Mouse (Mus musculus): ENCODE measurements at regions not wholly inside any gene's neighbourhood (a gene's known extent, or its start where the extent isn't known, plus 50 kb on each side); places are given as distances from the start of the nearest gene placed in this dataset.

DNA sequence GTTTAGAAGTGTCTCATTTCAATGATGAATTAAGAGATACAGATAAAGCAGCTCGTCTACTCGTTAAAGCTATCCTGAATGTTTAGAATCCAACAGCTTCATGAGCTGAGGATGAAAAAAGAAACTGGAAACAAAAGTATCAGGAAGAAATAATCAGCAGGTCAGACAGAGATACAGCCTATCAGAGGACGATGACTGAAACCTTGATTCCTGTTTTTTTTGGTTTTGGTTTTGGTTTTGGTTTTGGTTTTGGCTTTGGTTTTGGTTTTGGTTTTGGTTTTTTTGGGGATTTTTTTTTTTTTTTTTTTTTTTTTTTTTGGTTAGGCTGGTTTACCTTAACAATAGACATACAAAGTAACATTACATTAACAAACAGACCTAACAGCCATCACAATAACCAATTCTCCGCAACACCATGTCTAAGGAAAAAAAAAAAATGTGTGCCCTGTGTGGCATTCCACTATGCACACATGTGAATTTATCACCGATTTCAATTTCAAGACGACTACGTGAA is 66.9 kb upstream of the Pdha2 start:
- ATAC-seq (ENCODE audit: insufficient number of reproducible peaks, low FRiP score, low TSS enrichment), result no peak

DNA sequence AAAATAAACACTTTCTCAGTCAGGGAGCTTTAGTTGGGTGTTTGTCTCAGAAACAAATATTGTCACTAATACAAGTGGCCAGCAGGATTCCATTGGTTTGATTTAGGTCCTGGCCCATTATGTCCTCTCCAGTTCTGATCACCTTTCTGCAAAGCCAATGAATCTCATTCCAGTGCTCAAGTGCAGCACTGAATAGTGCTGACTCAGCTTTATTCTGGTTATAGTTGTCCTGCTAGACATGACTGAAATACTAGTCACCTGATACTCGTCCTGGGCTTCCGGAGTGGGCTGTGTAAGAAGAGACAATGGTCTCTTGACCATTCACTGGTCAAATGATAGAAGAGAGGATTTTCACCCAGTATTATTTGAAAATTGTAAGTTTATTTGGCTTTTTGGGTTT is 81.6 kb upstream of the Pdha2 start:
- no peak for ATAC-seq (ENCODE audit: insufficient number of reproducible peaks, low FRiP score, low TSS enrichment)

DNA sequence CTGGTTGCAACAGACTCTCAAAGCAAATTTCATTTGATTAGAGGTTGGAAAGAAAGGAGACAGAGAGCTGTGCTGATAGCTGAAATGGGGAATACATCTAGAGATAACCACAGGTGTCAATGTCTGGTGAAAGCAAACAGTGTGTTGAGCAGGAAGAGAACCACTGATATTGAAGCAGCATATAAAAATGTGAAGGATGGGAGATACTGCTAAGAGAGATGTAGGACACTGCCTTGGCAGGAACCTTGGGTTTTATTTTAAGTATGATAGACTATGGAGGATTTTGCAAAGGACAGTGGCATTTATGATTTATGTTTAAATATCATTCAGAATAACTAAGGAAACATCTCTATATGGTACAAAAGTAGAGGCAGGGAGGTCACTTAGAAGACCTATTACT is 84.7 kb upstream of the Pdha2 start:
- no peak for ATAC-seq (ENCODE audit: insufficient number of reproducible peaks, low FRiP score, low TSS enrichment)

DNA sequence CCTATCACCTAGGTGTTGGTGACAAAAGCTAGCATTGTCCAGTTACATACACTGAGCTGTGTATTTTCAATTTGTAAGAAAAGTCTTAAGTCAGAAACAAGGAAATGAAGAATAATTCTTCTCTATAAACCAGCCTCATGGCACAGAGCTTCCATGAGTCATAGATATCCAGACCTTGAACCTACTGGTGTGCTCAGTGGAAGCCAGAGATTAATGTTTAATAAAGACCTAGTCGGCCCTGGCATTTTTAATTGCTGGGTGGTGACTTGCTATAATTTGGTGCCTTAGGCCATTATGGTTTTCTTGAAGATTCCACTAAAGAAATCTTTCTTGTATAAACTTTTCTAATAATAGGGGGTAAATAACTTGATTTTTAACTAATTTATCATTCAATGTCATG is 87.6 kb upstream of the Pdha2 start:
- ATAC-seq (ENCODE audit: insufficient number of reproducible peaks, low FRiP score, low TSS enrichment), result no peak

DNA sequence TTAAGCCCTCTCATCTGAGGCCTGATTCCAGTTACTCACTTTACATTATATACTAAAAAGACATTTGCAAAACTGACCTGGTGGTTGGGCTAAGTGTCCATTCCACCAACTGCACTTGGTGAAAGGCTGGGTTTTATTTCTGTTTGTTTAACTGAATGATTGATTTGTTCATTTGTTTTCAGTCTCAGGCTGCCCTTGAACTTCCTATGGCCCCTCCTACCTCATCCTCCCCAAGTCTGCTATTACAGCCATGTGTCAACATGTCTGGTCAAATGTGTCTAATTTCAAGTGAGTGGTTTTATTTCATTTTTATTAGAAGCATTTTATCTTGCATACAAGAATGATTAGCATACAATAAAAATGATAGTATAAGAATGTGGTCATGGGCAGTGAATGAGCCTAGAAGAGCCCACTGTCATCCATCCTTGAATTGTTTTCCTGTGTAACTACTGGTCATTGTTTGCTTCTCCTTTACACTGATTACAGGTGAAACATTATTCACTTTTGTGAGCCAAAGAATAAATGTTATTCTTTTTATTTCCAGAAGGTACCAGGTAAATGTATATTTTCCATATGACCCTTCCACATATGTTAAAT is 121.5 kb upstream of the Pdha2 start:
- no peak for ATAC-seq (ENCODE audit: insufficient number of reproducible peaks, low FRiP score, low TSS enrichment)

DNA sequence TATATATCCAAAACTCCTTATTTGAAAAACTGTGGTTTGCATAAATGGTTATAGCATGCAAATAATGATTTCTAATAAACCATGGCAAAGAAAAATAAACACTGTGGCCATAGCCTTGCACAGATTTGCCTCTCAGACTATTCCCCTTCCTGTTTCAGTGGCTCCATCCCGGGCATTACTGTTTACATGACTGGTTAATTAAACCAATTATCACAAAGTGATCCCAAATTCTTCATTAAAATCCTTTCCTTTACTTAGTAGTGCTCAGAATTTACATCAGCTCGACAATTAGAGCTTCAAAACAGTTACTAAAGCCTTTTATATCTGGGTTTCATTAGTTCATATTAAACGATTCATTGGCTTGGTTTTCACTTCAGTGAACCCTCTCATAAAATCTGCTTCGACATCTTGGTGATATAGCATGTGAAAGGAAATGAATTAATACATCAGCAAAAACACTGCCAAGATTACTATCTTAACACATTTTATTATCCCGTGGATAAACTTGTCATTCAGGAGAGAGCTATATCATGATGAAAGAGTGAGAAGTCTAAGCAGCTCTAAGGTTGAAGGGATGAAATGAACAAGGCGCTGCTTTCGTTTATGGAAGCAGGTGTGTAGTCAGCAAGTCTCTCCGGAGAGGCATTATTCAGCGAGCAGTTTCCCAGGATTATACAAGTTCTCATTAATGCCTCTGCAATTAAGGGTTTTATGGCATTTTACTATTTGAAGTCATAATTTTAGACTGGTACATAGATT is 126.2 kb upstream of the Pdha2 start:
- peak; percentile 49; the same call in 1 of the 2 replicates for ATAC-seq (ENCODE audit: insufficient number of reproducible peaks, low FRiP score, low TSS enrichment)

DNA sequence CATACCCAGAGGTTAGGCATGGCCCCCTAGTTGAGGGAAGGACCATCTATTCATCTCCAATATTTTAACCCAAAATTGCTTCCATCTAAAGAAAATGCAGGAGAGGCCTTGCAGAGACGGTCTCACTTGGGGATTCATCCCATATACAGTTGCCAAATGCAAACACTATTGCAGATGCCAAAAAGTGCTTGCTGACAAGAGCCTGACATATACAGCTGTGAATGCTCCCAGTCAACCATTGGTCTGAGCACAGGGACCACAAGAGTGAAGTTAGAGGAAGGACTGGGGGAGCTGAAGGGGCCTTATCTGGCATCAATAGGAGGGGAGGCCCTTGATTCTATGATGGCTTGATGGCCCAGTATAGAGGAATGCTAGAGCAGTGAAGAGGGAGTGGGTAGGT is 111.1 kb upstream of the Unc5c start:
- ATAC-seq (ENCODE audit: insufficient number of reproducible peaks, low FRiP score, low TSS enrichment), result no peak

DNA sequence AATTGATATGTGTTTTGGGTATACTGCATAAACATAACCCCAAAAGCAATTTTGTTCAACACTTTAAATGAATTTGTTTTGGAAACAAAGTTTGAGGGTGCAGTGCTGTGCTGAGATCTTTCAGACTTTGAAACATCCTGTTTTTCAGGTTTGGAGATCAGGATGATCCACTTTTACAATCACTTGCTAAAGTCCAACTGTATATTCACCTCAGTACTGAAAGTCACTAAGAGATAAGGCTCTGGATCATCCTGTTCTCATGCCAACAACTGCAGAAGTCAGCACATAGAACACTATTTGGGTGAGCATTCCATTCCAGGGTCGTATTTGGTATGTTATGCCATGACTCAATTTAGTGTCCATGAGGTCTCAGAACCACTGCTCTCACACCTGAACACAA is 72.0 kb upstream of the Unc5c start:
- no peak for ATAC-seq (ENCODE audit: insufficient number of reproducible peaks, low FRiP score, low TSS enrichment)

DNA sequence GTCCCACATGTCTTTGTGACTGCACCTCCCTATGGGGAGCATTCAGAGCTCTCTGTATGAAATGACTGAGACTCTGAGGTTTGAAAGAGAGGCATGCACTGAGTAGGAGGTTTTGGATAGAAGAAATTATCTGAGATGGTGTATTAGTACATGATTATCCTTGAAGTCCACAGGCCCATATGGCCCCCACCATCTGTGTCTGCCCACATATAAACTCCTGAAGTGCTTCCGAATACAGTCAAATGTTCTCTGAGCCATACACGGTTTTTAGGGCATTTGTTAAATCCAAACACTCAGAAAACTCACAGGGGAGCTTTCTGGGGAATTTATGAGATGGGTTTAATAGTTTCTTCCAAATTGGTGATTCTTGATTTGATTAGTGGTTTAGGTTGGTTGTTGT is 66.8 kb upstream of the Unc5c start:
- no peak for ATAC-seq (ENCODE audit: insufficient number of reproducible peaks, low FRiP score, low TSS enrichment)

All from cerebellum, adult (tissue).